Mouse (Mus musculus): Measurements from ENCODE around the gene Mreg. TPM values are rescaled to one million over a fixed set of nuclear protein-coding genes. Genes with fewer than 3 reads are reported as not detected.

Mreg gene
- polyA plus RNA-seq, 1 experiment from 2014 or later: 1.2 TPM

DNA sequence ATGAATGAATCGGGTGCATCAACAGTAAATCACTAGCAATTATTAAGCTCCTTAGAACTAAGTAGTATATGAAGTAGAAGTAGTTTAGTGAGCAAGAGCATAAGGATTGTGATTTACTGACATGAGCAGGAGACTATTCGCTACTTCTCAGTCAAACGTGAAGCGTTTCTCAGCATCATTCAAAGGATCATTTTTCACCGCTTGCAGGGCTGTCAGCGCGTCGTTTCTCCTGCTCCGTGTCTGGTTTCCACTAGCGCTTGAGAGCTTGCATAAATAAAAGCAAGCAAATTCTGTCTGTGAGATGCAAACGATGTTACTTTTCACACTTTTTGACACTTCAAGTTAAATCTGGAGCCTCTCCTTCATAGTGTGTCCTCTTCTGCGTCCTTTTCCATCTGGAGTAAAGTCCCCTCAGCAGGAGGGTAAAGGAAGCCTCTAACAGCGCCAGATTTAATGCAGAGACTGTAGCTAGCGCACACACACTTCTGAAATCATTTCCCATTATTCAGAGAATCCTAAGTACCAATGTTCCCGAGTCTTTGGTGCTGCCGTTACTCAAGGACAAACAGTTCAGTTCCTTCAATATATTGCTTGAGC is 23.9 kb downstream of the Mreg start:
- Histone ChIP-seq H3K4me3 (ENCODE audit: low read depth, low read length) (no peak overlapping the region), H3K27me3 (replicated peaks; ENCODE audit: control insufficient read depth, insufficient read depth, low read length) (no peaks in the 10 kb centered on the region), H3K9me3 (replicated peaks; ENCODE audit: control insufficient read depth, low read length) (no peaks in the 10 kb centered on the region), H3K4me2 (ENCODE audit: low read length) (no peak overlapping the region), H3K36me3 (ENCODE audit: control insufficient read depth, insufficient read depth, low read length) (no peaks in the 10 kb centered on the region), H3K4me1 (ENCODE audit: control insufficient read depth, insufficient read depth, low read length) (no peaks in the 10 kb centered on the region; the same call in 1 of the 2 replicates), H3K9ac (ENCODE audit: low read length) (no peak overlapping the region), H3K27ac (ENCODE audit: low read depth, low read length) (no peak overlapping the region)
- DNase-seq (ENCODE audit: low spot score) (no peak), ATAC-seq (no peak)
- WGBS: 68% methylated on average over 16 of the region's 16 CpGs

DNA sequence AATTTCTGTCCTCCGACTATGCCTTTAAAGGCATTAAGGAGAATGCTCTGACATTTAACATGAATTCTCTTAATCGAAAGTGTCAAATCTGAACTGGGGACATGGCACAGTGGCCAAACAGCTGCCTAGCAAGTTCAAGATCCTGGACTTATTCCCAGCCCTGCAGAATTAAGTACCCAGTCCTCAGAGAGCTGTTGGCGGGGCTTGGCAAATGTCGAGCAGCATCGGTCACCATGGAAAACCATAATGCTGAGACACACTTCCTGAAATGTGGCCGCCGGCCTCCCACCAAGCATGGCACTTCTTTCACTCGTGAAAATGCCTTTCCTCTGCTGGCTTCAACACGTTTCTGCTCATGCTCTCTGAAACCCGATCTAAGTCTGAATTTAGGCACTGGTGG is 24.6 kb downstream of the Mreg start:
- H3K27ac ChIP-seq (ENCODE audit: low read depth, low read length): no peak overlapping the region
- WGBS: 74% methylated on average over 10 of the region's 10 CpGs
- no peaks in the 10 kb centered on the region; the same call in 1 of the 2 replicates for H3K4me1 ChIP-seq (ENCODE audit: control insufficient read depth, insufficient read depth, low read length)
- DNase-seq (ENCODE audit: low spot score) (no peak), ATAC-seq (no peak)
- H3K9ac ChIP-seq (ENCODE audit: low read length): no peak overlapping the region
- no peak overlapping the region for H3K4me3 ChIP-seq (ENCODE audit: low read depth, low read length)
- no peaks in the 10 kb centered on the region for H3K36me3 ChIP-seq (ENCODE audit: control insufficient read depth, insufficient read depth, low read length)
- H3K9me3 ChIP-seq (replicated peaks; ENCODE audit: control insufficient read depth, low read length): no peaks in the 10 kb centered on the region
- H3K27me3 ChIP-seq (replicated peaks; ENCODE audit: control insufficient read depth, insufficient read depth, low read length): no peaks in the 10 kb centered on the region
- no peak overlapping the region for H3K4me2 ChIP-seq (ENCODE audit: low read length)

DNA sequence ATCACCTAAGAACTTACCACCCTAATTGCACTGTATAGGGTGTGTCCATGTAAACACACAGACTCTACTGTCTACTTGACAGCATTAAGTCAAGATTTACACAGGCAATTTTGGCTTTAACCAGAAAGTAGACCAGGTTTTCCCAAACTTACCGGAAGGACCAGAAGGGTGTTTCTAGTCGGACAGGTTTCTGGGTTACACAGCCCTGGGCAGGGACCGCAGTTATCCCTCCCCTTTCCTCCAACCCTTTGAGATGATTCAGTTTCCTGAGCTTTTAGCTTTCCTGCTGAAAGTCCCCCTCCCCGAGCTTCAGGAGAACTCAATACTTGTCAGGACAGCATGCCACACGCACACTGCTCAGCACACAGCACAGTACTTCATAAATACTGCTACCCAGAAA is 26.0 kb downstream of the Mreg start:
- no peak overlapping the region for H3K4me3 ChIP-seq (ENCODE audit: low read depth, low read length)
- DNase-seq (ENCODE audit: low spot score): no peak
- no peaks in the 10 kb centered on the region for H3K9me3 ChIP-seq (replicated peaks; ENCODE audit: control insufficient read depth, low read length)
- H3K36me3 ChIP-seq (ENCODE audit: control insufficient read depth, insufficient read depth, low read length): no peaks in the 10 kb centered on the region
- H3K4me2 ChIP-seq (ENCODE audit: low read length): no peak overlapping the region
- 89% methylated on average over 5 of the region's 5 CpGs for WGBS
- no peaks in the 10 kb centered on the region; the same call in 1 of the 2 replicates for H3K4me1 ChIP-seq (ENCODE audit: control insufficient read depth, insufficient read depth, low read length)
- H3K27ac ChIP-seq (ENCODE audit: low read depth, low read length): no peak overlapping the region
- ATAC-seq: no peak
- no peak overlapping the region for H3K9ac ChIP-seq (ENCODE audit: low read length)
- no peaks in the 10 kb centered on the region for H3K27me3 ChIP-seq (replicated peaks; ENCODE audit: control insufficient read depth, insufficient read depth, low read length)

DNA sequence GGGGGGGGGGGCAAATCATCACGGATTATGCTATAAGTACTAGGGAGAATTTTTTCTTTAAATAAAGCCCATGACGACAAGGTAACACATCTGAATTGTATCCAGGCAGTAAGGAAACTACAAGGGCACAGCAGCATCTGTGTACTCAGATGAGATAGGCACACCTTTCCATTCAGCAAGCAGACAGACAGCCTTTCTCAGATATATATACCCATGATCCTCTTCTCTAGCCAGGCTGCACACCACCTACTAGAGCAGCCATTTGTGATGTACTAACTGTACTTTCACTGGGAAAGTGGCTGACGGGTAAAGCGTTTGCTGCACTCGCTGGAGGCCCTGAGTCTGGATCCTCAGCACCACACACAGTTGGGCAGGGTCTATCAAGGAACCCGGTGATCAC is 28.6 kb downstream of the Mreg start:
- WGBS: 47% methylated on average over 6 of the region's 6 CpGs
- Histone ChIP-seq H3K27me3 (replicated peaks; ENCODE audit: control insufficient read depth, insufficient read depth, low read length) (no peaks in the 10 kb centered on the region), H3K27ac (ENCODE audit: low read depth, low read length) (no peak overlapping the region), H3K9me3 (replicated peaks; ENCODE audit: control insufficient read depth, low read length) (no peaks in the 10 kb centered on the region), H3K4me3 (ENCODE audit: low read depth, low read length) (no peak overlapping the region), H3K4me2 (ENCODE audit: low read length) (peak overlapping the region; percentile 33), H3K9ac (ENCODE audit: low read length) (no peak overlapping the region), H3K36me3 (ENCODE audit: control insufficient read depth, insufficient read depth, low read length) (no peaks in the 10 kb centered on the region), H3K4me1 (ENCODE audit: control insufficient read depth, insufficient read depth, low read length) (no peaks in the 10 kb centered on the region; the same call in 1 of the 2 replicates)
- no peak for DNase-seq (ENCODE audit: low spot score)
- ATAC-seq: peak; percentile 37; the same call in 1 of the 2 replicates

DNA sequence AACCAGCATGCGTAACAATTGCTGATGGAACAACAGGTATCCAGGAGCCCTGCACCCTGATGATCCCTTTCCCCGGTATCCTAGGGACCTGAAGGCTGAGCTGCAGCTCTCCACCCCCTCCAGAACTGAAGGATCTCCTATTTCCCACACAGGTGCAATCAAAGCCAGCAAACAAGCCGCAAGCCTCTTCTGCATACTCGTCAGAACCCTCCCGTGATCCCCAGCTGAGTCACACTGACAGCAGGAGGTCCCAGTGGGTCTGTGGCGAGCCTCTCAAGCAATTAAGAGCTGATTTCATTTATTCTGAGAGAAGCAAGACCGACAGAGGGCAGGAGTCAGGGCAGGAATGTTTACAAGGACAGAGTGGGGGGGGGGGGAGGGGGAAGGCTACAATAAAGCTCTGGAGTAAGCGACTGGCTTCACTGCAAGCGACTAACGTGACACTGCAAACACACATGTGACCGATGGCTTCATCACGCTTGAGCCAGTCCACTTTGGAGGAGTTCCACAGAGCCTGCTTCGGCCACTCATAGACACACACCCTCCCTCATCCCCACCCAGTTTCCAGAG is 29.1 kb downstream of the Mreg start:
- no peaks in the 10 kb centered on the region for H3K27me3 ChIP-seq (replicated peaks; ENCODE audit: control insufficient read depth, insufficient read depth, low read length)
- H3K9ac ChIP-seq (ENCODE audit: low read length): no peak overlapping the region
- 7% methylated on average over 13 of the region's 13 CpGs for WGBS
- H3K4me1 ChIP-seq (ENCODE audit: control insufficient read depth, insufficient read depth, low read length): no peaks in the 10 kb centered on the region; the same call in 1 of the 2 replicates
- peak; percentile 49 for DNase-seq (ENCODE audit: low spot score)
- H3K4me3 ChIP-seq (ENCODE audit: low read depth, low read length): no peak overlapping the region
- H3K27ac ChIP-seq (ENCODE audit: low read depth, low read length): no peak overlapping the region
- H3K36me3 ChIP-seq (ENCODE audit: control insufficient read depth, insufficient read depth, low read length): no peaks in the 10 kb centered on the region
- H3K4me2 ChIP-seq (ENCODE audit: low read length): peak overlapping the region; percentile 33
- H3K9me3 ChIP-seq (replicated peaks; ENCODE audit: control insufficient read depth, low read length): no peaks in the 10 kb centered on the region
- peak; percentile 63 for ATAC-seq

DNA sequence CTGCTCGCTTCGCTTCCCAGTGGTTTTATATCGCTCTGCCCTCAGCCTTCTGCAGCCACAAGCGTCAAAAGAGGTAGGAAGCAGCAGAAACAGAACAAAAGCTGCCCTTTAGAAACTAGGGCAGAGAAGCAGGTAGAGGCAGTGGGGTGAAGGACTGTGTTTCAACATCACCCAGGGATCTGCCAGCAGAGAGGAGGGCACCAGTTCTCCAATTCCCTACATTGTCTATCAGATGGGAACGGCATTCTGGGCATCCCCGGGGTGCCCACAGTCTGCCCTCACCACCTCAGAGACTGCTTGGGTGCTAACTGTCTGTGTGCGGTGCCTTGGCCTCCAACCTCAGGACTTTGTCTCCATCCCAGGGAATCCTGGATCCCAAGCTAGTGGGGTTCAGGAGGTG is 32.2 kb downstream of the Mreg start:
- 89% methylated on average over 7 of the region's 7 CpGs for WGBS
- no peak for ATAC-seq
- Histone ChIP-seq H3K4me3 (ENCODE audit: low read depth, low read length) (no peak overlapping the region), H3K9me3 (replicated peaks; ENCODE audit: control insufficient read depth, low read length) (no peaks in the 10 kb centered on the region), H3K4me2 (ENCODE audit: low read length) (no peak overlapping the region), H3K27me3 (replicated peaks; ENCODE audit: control insufficient read depth, insufficient read depth, low read length) (no peaks in the 10 kb centered on the region), H3K36me3 (ENCODE audit: control insufficient read depth, insufficient read depth, low read length) (no peaks in the 10 kb centered on the region), H3K27ac (ENCODE audit: low read depth, low read length) (no peak overlapping the region), H3K4me1 (ENCODE audit: control insufficient read depth, insufficient read depth, low read length) (no peaks in the 10 kb centered on the region; the same call in 1 of the 2 replicates), H3K9ac (ENCODE audit: low read length) (no peak overlapping the region)
- DNase-seq (ENCODE audit: low spot score): no peak

DNA sequence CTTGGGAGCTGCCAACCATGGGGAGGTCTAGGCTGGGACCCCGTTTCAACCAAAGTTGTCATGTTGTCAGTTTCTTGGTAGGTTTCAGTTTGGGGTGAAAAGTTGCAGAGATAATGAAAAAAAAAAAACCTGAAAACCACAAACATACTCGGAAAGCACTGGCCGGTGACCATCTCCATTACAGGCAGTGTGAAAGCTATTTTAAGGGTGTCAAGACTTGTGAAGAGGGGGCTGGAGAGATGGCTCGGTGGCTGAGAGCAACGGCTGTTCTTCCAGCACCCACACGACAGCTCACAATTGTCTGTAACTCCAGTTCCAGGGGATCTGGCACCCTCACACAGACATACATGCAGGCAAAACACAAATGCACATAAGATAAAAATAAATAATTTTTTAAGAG is 35.9 kb downstream of the Mreg start:
- Histone ChIP-seq H3K9ac (ENCODE audit: low read length) (no peak overlapping the region), H3K4me1 (ENCODE audit: control insufficient read depth, insufficient read depth, low read length) (no peaks in the 10 kb centered on the region), H3K9me3 (replicated peaks; ENCODE audit: control insufficient read depth, low read length) (no peaks in the 10 kb centered on the region), H3K4me3 (ENCODE audit: low read depth, low read length) (no peak overlapping the region), H3K36me3 (ENCODE audit: control insufficient read depth, insufficient read depth, low read length) (no peaks in the 10 kb centered on the region), H3K27ac (ENCODE audit: low read depth, low read length) (no peak overlapping the region), H3K4me2 (ENCODE audit: low read length) (no peak overlapping the region), H3K27me3 (replicated peaks; ENCODE audit: control insufficient read depth, insufficient read depth, low read length) (no peaks in the 10 kb centered on the region)
- no peak for ATAC-seq
- DNase-seq (ENCODE audit: low spot score): no peak
- 86% methylated on average over 6 of the region's 6 CpGs for WGBS

DNA sequence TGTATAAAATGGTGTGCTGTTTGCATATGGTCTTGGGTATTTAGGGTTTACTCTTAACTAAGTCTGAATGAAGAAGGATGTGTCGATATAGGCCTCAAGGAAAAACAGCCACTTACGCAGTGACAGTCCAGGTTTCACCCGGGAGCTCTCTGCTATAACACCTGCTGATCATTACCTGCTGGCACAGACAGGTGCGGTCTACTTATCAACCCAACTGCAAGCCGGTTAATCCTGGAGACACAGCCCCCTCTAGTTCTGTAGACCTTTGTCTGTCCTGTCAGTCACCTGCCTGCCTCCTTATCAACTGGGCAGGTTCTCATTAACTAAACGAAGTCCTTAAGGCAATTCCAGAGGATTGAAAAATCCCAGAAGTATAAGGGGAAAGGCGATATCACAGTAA is 37.9 kb downstream of the Mreg start:
- no peak overlapping the region for H3K4me2 ChIP-seq (ENCODE audit: low read length)
- ATAC-seq (no peak), DNase-seq (ENCODE audit: low spot score) (no peak)
- H3K4me1 ChIP-seq (ENCODE audit: control insufficient read depth, insufficient read depth, low read length): no peaks in the 10 kb centered on the region
- 65% methylated on average over 7 of the region's 7 CpGs for WGBS
- no peaks in the 10 kb centered on the region for H3K9me3 ChIP-seq (replicated peaks; ENCODE audit: control insufficient read depth, low read length)
- H3K27me3 ChIP-seq (replicated peaks; ENCODE audit: control insufficient read depth, insufficient read depth, low read length): no peaks in the 10 kb centered on the region
- H3K27ac ChIP-seq (ENCODE audit: low read depth, low read length): no peak overlapping the region
- H3K4me3 ChIP-seq (ENCODE audit: low read depth, low read length): no peak overlapping the region
- no peak overlapping the region for H3K9ac ChIP-seq (ENCODE audit: low read length)
- no peaks in the 10 kb centered on the region for H3K36me3 ChIP-seq (ENCODE audit: control insufficient read depth, insufficient read depth, low read length)

DNA sequence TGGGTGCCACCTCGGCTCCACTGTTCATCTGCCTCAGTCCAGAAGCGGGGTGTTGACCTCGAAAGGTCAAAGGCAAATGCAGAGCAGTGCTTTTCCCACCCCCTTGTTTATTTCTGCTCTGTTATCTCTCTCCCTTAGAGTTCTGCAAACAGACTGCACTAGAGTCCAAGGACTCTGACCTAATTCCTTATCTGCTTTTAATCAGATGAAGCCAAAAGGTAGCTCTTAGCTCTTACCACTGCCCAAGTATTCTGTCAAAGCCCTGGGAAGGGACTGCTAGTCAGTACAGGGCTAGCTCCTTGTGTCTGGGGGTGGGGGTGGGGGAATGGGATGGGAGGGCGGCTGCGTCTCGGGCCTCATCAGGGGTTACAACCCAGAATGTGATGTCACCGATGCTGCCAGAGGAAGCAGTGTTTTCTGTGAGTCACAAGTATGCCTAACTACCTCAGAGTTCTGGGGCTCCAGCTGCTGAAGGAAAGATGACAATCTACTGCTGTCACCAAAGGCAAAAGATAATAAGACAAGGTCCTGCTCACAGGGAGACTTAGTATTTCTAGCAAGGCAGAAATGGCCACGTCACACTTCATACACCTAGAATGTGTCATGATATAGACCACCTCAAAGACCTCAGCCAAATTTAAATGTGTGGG is 38.6 kb downstream of the Mreg start:
- WGBS: 83% methylated on average over 8 of the region's 8 CpGs
- no peak overlapping the region for H3K27ac ChIP-seq (ENCODE audit: low read depth, low read length)
- H3K27me3 ChIP-seq (replicated peaks; ENCODE audit: control insufficient read depth, insufficient read depth, low read length): no peaks in the 10 kb centered on the region
- no peak overlapping the region for H3K9ac ChIP-seq (ENCODE audit: low read length)
- no peaks in the 10 kb centered on the region for H3K9me3 ChIP-seq (replicated peaks; ENCODE audit: control insufficient read depth, low read length)
- DNase-seq (ENCODE audit: low spot score) (no peak), ATAC-seq (no peak)
- H3K4me3 ChIP-seq (ENCODE audit: low read depth, low read length): no peak overlapping the region
- no peaks in the 10 kb centered on the region for H3K36me3 ChIP-seq (ENCODE audit: control insufficient read depth, insufficient read depth, low read length)
- no peak overlapping the region for H3K4me2 ChIP-seq (ENCODE audit: low read length)
- no peaks in the 10 kb centered on the region for H3K4me1 ChIP-seq (ENCODE audit: control insufficient read depth, insufficient read depth, low read length)
